Mouse (Mus musculus): ENCODE measurements around the gene Cd33.

Gene Cd33

DNA sequence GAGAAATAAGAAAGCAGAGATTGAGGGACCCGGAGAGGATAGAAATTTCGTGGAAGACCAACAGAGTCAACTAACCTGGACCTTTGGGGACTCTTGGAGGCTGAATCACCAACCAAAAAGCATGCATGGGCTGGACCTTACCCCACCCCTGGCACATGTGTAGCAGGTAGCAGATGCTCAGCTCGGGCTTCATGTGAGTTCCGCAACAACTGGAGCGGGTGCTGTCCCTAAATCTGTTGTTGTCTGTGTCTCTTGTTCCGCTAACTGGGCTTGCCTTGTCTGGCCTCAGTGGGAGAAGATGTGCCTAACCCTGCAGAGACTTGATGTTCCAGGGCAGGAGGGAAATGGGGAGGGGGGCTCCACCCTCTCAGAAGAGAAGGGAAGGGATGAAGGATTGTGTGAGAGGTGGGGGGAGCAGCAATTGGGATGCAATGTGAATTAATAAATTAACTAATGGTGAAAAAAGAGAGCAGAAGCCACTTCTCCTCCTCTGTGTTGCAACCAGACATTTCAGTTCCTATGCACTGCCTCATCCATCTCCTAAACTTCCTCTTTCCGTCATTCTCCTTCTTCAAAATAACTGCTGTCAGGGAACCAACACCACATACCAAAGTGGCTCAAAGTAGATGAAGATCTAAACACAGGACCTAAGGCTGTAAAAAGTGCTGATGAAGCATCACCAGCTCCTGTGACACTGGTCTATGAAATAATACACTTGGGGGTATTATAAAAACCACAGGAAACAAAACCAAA lies at the start of gene Cd33:
TSS of gene Cd33 (minus strand) at position 204 of the 753 bp plus-strand sequence.
- DNase-seq, result no peak

DNA sequence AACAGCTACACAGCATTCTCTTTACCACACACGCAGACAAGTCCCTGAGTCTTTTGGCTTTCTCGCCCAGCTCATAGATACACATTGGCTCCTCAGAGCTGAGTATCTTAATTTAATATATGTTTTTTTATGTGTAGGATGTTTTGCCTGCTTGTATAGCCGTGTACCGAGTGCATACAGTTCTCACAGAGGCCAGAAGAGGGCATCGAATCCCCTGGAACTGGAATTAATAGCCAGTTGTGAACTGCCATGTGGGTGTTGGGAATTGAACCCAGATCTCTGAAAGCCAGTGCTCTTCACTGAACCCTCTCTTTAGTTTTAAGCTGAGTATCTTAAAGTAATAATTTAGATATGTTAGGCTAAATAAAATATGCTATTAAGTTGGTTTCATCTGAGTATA lies 40.6 kb upstream of the Cd33 start:
- DNase-seq, result peak; percentile 14 to 21

- DNase-seq, result peak; percentile 32 to 43
Observed at GRCm38 (mm10) chr7:43580526-43580925, 36.3 kb upstream of the Cd33 start.

DNA sequence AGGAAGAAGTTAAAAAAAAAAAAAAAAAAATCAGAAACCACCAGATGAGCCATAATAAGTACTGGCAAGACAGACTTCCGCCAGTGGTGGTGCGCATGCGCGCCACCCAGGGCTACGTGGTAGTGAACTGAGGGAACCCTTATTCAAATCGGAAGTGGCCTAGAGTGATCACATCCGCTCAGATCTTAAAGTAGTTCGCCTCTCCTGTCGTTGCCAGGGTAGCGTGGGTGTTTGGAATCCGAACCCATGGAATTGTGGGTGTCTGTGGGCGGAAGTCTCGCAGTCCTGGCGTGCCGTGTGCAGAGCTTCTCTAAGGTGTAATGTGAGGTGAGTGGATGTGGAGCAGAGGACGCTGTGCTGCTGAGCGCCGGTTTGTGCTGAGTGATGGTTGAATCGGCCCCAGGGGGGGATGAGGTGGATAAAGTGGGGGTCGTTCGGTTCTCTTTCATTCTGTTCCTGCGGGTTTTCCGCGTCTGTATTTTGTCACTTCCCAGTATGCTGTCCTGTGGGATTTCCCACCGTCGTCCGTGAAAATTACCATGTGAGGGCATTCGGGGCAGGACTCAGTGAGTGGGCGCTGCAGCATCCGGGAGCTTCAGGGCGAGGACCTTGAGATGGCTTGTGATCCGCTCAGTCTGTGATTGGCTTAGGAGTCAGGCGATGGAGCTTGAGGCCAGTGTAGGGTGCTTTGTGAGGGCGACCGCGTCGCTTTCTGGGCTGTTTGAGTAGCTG lies 35.4 kb upstream of the Cd33 start, which contains the start of gene Zfp719:
TSS of gene Zfp719 (plus strand) at position 171 of the 732 bp plus-strand sequence.
- DNase-seq, result peak; percentile 91 to 95

DNA sequence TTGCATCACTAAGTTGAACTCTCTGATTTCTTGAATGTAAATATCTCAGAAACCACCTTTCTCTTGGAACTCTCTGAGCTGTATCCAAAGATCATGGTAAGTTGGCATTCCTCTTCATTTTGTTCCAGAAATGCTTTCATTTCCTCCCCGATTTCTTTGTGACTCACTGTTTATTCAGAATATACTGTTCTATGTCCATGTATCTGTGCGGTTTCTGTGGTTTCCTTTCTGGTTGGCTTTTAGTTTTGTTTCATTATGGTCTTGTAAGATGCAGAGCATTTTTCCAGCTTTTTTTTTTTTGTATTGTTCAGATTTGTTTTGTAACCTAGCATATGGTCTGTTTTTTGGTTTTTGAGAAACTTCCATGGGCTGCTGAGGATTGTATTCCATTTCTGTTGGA lies 27.0 kb upstream of the Cd33 start:
- DNase-seq, result no peak

- no peak for DNase-seq
Observed at GRCm38 (mm10) chr7:43563300-43563699, 19.1 kb upstream of the Cd33 start.

DNA sequence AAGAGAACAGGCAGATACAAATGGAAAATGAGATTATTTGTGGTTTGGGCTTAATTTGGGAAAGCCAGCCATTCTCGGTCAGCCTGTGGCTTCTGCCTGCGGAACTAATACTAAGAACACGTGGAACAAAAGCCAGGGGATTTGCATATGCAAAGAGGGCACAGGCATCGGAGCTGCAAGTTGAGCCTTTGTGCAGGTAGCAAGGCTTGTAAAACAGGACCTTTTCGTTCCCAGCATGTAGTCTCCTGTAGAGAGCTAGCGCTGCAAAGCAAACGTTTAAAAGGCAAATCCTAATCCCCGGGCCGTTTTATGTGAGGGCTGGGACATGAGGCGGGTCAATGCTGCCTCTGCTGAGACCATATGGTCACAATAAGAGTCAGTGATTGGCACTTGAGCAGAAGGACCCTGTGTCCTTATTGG lies 18.4 kb upstream of the Cd33 start:
- peak; percentile 48 to 63 for DNase-seq

DNA sequence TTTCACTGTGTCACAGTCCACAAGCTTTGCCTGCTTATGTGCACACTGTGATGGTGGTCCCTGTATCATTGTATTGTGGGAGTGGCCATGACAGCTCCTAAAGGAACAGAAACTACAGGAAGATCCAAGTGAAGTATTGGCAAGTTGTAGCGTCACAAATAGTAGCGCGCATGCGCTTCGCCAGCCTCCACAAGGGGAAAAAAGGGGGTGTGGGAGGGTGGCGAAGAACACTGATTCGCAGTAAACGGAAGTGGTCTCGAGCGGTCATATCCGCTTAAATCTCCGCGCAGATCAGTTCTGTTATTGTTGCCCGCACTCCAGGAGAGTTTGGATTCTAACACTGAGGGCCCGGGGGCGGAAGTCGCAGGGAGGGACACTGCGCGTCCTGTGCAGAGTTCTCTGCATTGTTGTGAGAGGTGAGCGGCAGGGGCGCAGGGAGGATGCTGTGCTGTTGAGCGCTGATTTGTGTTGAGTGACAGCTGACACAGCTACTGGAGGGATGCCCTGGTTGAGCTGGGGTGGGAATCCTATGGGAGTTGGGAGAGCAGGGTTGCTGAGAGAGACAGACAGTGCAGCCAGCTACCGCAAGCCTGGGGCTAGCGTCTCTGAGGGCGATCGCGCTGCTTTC lies 17.9 kb upstream of the Cd33 start, which contains the start of gene Zfp658:
TSS of gene Zfp658 (plus strand) at position 251 of the 628 bp plus-strand sequence.
- peak; percentile 89 to 93 for DNase-seq

- no peak for DNase-seq
Observed at GRCm38 (mm10) chr7:43556901-43557300, 12.7 kb upstream of the Cd33 start.

DNA sequence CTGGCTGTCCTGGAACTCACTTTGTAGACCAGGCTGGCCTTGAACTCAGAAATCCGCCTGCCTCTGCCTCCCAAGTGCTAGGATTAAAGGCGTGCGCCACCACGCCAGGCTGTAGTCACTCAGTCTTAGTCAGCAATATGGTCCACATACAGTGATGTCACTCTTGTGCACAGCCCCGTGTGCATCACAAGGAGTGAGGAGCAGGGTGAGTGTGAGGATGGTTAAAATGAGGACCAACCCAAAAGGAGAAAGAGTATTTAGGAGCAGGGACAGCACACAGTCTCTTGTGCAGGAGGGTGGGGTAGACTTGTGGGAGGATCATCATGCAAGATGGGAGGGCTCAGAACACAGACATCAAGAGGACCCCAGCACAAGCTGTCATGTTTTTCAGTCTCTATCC lies 11.1 kb upstream of the Cd33 start:
- DNase-seq, result no peak

- DNase-seq, result no peak
Observed at GRCm38 (mm10) chr7:43554550-43554949, 10.3 kb upstream of the Cd33 start.

GRCm38 (mm10) chr7:43553153-43553552 lies 8.9 kb upstream of the Cd33 start:
- DNase-seq, result no peak

GRCm38 (mm10) chr7:43548206-43548605 lies 4.0 kb upstream of the Cd33 start:
- DNase-seq, result peak; percentile 77

DNA sequence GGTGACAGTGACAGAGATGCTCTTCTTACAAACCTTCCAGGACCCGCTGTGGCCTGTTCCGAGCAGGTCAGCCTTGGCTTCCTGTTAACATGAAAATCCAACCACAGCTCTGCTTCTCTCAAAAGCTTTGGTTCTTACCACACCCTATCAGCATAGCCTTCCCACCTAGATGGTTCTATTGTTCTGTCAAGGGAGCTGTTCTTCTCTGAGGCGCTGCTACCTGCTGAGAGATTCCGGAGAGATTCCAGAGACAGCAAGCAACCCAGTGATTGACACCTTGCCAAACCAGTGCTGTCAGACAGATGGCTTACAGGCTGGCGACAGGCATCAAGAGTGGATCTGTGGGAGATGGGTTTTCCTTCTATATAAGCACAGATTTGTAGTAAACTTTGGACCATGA lies 3.4 kb upstream of the Cd33 start:
- DNase-seq, result peak; percentile 81 to 82

- DNase-seq, result peak; percentile 60 to 62
Observed at GRCm38 (mm10) chr7:43545656-43546545, 1.7 kb upstream of the Cd33 start.

DNA sequence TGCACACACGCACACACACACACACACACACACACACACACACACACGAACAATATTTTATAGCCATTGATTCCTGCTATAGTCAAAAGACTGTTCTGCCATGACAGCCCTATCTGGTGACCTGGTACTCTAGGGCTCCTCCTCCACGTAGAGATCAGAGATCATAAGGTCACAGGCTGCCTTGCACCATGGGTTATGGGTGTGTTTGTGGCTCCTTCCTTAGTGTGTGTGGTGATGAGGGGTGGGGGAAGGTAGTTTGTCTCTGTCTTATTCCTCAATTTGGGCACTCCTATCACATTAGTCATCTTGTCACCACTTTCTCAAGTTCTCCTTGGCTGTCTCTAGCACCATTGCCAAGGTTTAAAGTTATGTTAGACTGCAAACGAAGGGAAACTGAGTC lies 5.7 kb downstream of the Cd33 start:
- no peak for DNase-seq

DNA sequence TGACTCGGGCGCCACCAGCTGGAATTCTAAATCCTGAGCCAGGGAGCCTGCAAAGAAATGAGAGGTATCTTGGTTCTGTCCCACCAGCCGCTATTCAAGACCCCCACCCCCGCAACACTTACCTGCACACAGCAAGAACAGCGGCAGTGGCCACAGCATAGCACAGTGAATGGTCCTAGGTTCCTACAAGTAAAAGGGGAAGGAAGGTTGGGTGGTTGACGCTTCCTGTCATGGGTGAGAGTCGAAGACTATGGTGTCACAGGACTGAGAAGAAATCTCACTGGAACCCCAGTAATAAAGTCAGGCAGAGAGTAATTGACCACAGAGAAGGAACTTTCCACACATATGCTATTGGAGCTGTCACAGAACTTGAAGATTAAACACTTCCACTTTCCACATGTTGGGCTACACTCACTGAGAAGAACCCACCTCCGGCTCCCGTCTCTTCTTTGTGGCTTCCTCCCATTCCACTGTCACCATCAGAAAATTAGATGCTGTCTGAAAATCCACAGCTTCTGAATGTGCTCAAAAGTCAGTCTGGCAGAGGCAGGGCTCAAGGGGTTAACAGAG lies 11.2 kb downstream of the Cd33 start:
- no peak for DNase-seq

DNA sequence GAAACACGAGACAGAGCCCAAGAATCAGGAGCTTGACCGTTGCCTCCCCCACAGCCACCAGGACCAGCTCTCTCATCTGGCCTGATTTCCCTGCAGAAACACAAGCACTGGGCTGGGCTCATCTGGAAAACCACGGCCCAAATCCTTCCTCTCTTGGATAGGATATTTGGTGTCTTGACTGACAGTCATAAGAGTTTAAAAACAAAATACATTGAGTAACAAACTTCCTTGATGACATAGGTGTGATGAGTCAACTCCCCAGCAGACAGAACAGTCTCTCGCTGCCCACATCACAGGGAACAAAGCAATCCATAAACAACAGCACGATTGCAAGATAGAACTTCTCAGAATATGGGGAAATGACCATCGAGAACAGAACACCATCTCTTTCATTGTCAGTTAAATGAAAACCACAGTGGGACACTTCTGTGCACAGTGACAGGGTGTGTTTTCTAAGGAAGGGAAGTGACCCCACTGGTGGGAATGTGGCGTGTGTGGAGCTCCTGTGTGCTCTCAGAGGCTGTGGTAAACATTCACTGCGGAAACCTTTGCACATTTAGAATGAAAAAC lies 13.9 kb downstream of the Cd33 start:
- no peak for DNase-seq

DNA sequence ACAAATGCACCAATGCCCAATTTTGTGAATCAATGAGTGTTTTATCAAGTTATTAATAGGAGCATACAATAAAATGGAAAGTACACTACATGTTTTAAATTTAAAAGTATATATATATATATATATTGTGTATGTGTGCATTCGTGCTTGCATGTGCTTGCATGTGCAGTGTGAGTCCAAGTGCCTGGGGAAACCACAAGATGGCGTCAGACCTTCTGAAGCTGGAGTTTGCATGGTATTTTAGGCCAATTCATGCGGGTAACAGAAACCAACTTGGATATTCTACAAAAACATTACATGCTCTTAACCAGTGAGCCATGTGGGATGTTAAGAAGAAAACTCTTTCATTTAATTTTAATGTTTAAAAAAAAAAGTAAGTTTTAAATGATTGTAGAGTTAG lies 18.9 kb downstream of the Cd33 start:
- peak; percentile 34 to 36 for DNase-seq

- no peak for DNase-seq
Observed at GRCm38 (mm10) chr7:43522776-43523175, 21.5 kb downstream of the Cd33 start.

- peak; percentile 80 to 82 for DNase-seq
Observed at GRCm38 (mm10) chr7:43518341-43518740, 25.9 kb downstream of the Cd33 start.

GRCm38 (mm10) chr7:43515076-43515475 lies 29.2 kb downstream of the Cd33 start:
- DNase-seq, result no peak
